Mouse (Mus musculus) heart, embryonic 16.5 days (tissue): ENCODE data around the gene Rab1a. TPM values are rescaled to one million over a fixed set of nuclear protein-coding genes. Genes with fewer than 3 reads are reported as not detected.

Source experiments
- ATAC-seq: fragments of 200-750 bp; cut with Nextera tagmentation; replicated peaks from 2 replicates; pipeline ENCODE4 v1.8.0; 2017; ENCODE audit warnings: moderate number of reproducible peaks; ENCODE audit not compliant: insufficient read depth, low FRiP score; ENCODE audit errors: extremely low read depth
- H3K27ac ChIP-seq: fragments of 300-500 bp; sonication (generic); 2 replicates; pipeline ENCODE4 v1.5.1; 2014; ENCODE audit warnings: mild to moderate bottlenecking, low read length, control low read depth, moderate library complexity
- H3K27me3 ChIP-seq: fragments of 300-500 bp; sonication (generic); 2 replicates; pipeline ENCODE4 v1.6.1; 2014; ENCODE audit warnings: low read length, mixed read lengths; ENCODE audit not compliant: control insufficient read depth, insufficient read depth
- H3K36me3 ChIP-seq: fragments of 300-500 bp; sonication (generic); 2 replicates; pipeline ENCODE4 v1.6.1; 2014; ENCODE audit not compliant: control insufficient read depth, insufficient read depth
- H3K4me1 ChIP-seq: fragments of 300-500 bp; sonication (generic); 2 replicates; pipeline ENCODE4 v1.6.1; 2014; ENCODE audit warnings: low read length, mixed read lengths; ENCODE audit not compliant: control insufficient read depth, insufficient read depth
- H3K4me2 ChIP-seq: fragments of 300-500 bp; sonication (generic); 2 replicates; pipeline ENCODE4 v1.6.1; 2014; ENCODE audit warnings: low read depth, mild to moderate bottlenecking, control low read depth, low read length
- H3K4me3 ChIP-seq: fragments of 300-500 bp; sonication (generic); 2 replicates; pipeline ENCODE4 v1.5.1; 2014; ENCODE audit warnings: mild to moderate bottlenecking, control low read depth, low read length
- H3K9ac ChIP-seq: fragments of 300-500 bp; sonication (generic); 2 replicates; pipeline ENCODE4 v1.6.1; 2014; ENCODE audit warnings: low read length, control low read depth
- H3K9me3 ChIP-seq: fragments of 300-500 bp; sonication (generic); replicated peaks from 2 replicates; pipeline ENCODE4 v1.6.1; 2016; ENCODE audit warnings: low read length; ENCODE audit not compliant: control insufficient read depth
- WGBS: fragments of 180-500 bp; shearing (Covaris S2); extraction: QIAGEN DNeasy Blood & Tissue Kit; methylation state at CpG from one replicate; pipeline ENCODE4 v1.1.7; 2014; 5-methylcytosine and 5-hydroxymethylcytosine counted together
- polyA plus RNA-seq: library from polyadenylated mRNA; unstranded; fragments of >200 nt; fragmentation: Nextera tagmentation; extraction: Ambion mirVana; gene quantifications from 2 replicates; pipeline ENCODE4 v1.2.1, GENCODE M21; 2015

Rab1a gene
- polyA plus RNA-seq, 1 experiment from 2014 or later: 228 TPM

GRCm38 (mm10) chr11:20242366-20243056 is 41.3 kb downstream of the Rab1a start:
- 84% methylated on average over 6 of the region's 6 CpGs for WGBS
- H3K27ac ChIP-seq: no peak overlapping the region

GRCm38 (mm10) chr11:20243214-20243913 is 42.1 kb downstream of the Rab1a start:
- Histone ChIP-seq H3K4me1 (peaks cover 48% of the 10 kb centered on the region), H3K9ac (no peak overlapping the region), H3K27ac (no peak overlapping the region), H3K27me3 (no peaks in the 10 kb centered on the region), H3K9me3 (no peaks in the 10 kb centered on the region), H3K36me3 (peaks cover 28% of the 10 kb centered on the region), H3K4me2 (no peak overlapping the region), H3K4me3 (no peak overlapping the region)
- peak; percentile 41; the same call in 1 of the 2 replicates for ATAC-seq
- 37% methylated on average over 9 of the region's 9 CpGs for WGBS

More at GRCm38 (mm10) chr11:20242366-20243056, 41.3 kb downstream of the Rab1a start:
- Histone ChIP-seq H3K9ac (no peak overlapping the region), H3K4me1 (peaks cover 39% of the 10 kb centered on the region), H3K4me3 (no peak overlapping the region), H3K9me3 (no peaks in the 10 kb centered on the region), H3K27me3 (no peaks in the 10 kb centered on the region), H3K4me2 (no peak overlapping the region), H3K36me3 (peaks cover 33% of the 10 kb centered on the region)
- no peak for ATAC-seq

- Histone ChIP-seq H3K27ac (no peak overlapping the region), H3K9me3 (no peaks in the 10 kb centered on the region), H3K4me1 (peaks cover 48% of the 10 kb centered on the region), H3K9ac (no peak overlapping the region), H3K4me3 (no peak overlapping the region), H3K36me3 (peaks cover 15% of the 10 kb centered on the region), H3K4me2 (no peak overlapping the region), H3K27me3 (no peaks in the 10 kb centered on the region)
- no peak for ATAC-seq
- 74% methylated on average over 16 of the region's 16 CpGs for WGBS
Observed at GRCm38 (mm10) chr11:20244336-20245290, 43.4 kb downstream of the Rab1a start.

- ATAC-seq: no peak
- no peak overlapping the region for H3K27ac ChIP-seq
- no peak overlapping the region for H3K4me3 ChIP-seq
- peaks cover 50% of the 10 kb centered on the region for H3K4me1 ChIP-seq
- no peak overlapping the region for H3K4me2 ChIP-seq
- 79% methylated on average over 6 of the region's 6 CpGs for WGBS
- H3K9me3 ChIP-seq: no peaks in the 10 kb centered on the region
- H3K9ac ChIP-seq: no peak overlapping the region
- no peaks in the 10 kb centered on the region for H3K27me3 ChIP-seq
- H3K36me3 ChIP-seq: peaks cover 9% of the 10 kb centered on the region
Observed at GRCm38 (mm10) chr11:20245316-20245715, 44.1 kb downstream of the Rab1a start.

GRCm38 (mm10) chr11:20246616-20247015 is 45.4 kb downstream of the Rab1a start:
- 49% methylated on average over 1 of the region's 1 CpGs for WGBS
- no peak overlapping the region for H3K27ac ChIP-seq
- H3K4me3 ChIP-seq: no peak overlapping the region
- peaks cover 4% of the 10 kb centered on the region for H3K36me3 ChIP-seq
- H3K9ac ChIP-seq: no peak overlapping the region
- peak overlapping the region; percentile 59; the same call in 1 of the 2 replicates for H3K4me2 ChIP-seq
- H3K9me3 ChIP-seq: no peaks in the 10 kb centered on the region
- no peaks in the 10 kb centered on the region for H3K27me3 ChIP-seq
- H3K4me1 ChIP-seq: peaks cover 50% of the 10 kb centered on the region
- no peak for ATAC-seq

- no peak for ATAC-seq
- Histone ChIP-seq H3K4me3 (no peak overlapping the region), H3K9ac (peak overlapping the region; percentile 41), H3K27me3 (no peaks in the 10 kb centered on the region), H3K9me3 (no peaks in the 10 kb centered on the region), H3K27ac (no peak overlapping the region), H3K4me1 (peaks cover 50% of the 10 kb centered on the region), H3K4me2 (peak overlapping the region; percentile 59), H3K36me3 (no peaks in the 10 kb centered on the region)
- WGBS: 80% methylated on average over 8 of the region's 8 CpGs
Observed at GRCm38 (mm10) chr11:20247146-20247855, 46.1 kb downstream of the Rab1a start.

- 20% methylated on average over 4 of the region's 4 CpGs for WGBS
- peak overlapping the region; percentile 82 for H3K9ac ChIP-seq
- H3K4me1 ChIP-seq: peaks cover 43% of the 10 kb centered on the region
- H3K4me2 ChIP-seq: peak overlapping the region; percentile 59
- H3K9me3 ChIP-seq: no peaks in the 10 kb centered on the region
- ATAC-seq: no peak
- peak overlapping the region; percentile 79 for H3K27ac ChIP-seq
- no peaks in the 10 kb centered on the region for H3K27me3 ChIP-seq
- peak overlapping the region; percentile 64 for H3K4me3 ChIP-seq
- no peaks in the 10 kb centered on the region for H3K36me3 ChIP-seq
Observed at GRCm38 (mm10) chr11:20248277-20248676, 47.0 kb downstream of the Rab1a start.

GRCm38 (mm10) chr11:20248840-20249239 is 47.6 kb downstream of the Rab1a start:
- H3K27me3 ChIP-seq: no peaks in the 10 kb centered on the region
- H3K4me2 ChIP-seq: peak overlapping the region; percentile 59
- H3K9me3 ChIP-seq: peaks cover 3% of the 10 kb centered on the region; the same call in 1 of the 2 replicates
- no peaks in the 10 kb centered on the region for H3K36me3 ChIP-seq
- H3K27ac ChIP-seq: peak overlapping the region; percentile 79
- H3K4me1 ChIP-seq: peaks cover 38% of the 10 kb centered on the region
- peak overlapping the region; percentile 82 for H3K9ac ChIP-seq
- H3K4me3 ChIP-seq: peak overlapping the region; percentile 64
- peak; percentile 59 for ATAC-seq
- under 1% methylated on average over 39 of the region's 39 CpGs for WGBS
